Mouse (Mus musculus): ENCODE measurements around the gene Tmem176a.
"Not testable (repeated sequence)": the region's sequence is repeated elsewhere in the genome, so short reads cannot be mapped to it uniquely, and the experiment has no call there.

Tmem176a gene

GRCm38 (mm10) chr6:48840371-48840969 is at the start of gene Tmem176a:
Tmem176a (plus strand) TSS chr6:48840919.
- DNase-seq (ENCODE audit: low spot score): peak; percentile 54

- DNase-seq (ENCODE audit: low spot score): no peak
These were observed 38.8 kb upstream of the Tmem176a start for GRCm38 (mm10) chr6:48801897-48802296.

GRCm38 (mm10) chr6:48803406-48804051 is 37.2 kb upstream of the Tmem176a start:
- no peak for DNase-seq (ENCODE audit: low spot score)

GRCm38 (mm10) chr6:48804346-48804745 is 36.4 kb upstream of the Tmem176a start:
- no peak for DNase-seq (ENCODE audit: low spot score)

- no peak for DNase-seq (ENCODE audit: low spot score)
These were observed 34.0 kb upstream of the Tmem176a start for GRCm38 (mm10) chr6:48806746-48807145.

GRCm38 (mm10) chr6:48809494-48810219 is 31.1 kb upstream of the Tmem176a start:
- DNase-seq (ENCODE audit: low spot score): no peak

GRCm38 (mm10) chr6:48815013-48815412 is 25.7 kb upstream of the Tmem176a start:
- DNase-seq (ENCODE audit: low spot score): no peak

GRCm38 (mm10) chr6:48817815-48818214 is 22.9 kb upstream of the Tmem176a start:
- DNase-seq (ENCODE audit: low spot score): peak; percentile 81

GRCm38 (mm10) chr6:48821991-48822785 is 18.5 kb upstream of the Tmem176a start:
- not testable (repeated sequence) for DNase-seq (ENCODE audit: low spot score)

- DNase-seq (ENCODE audit: low spot score): no peak
These were observed 15.7 kb upstream of the Tmem176a start for GRCm38 (mm10) chr6:48825016-48825415.

GRCm38 (mm10) chr6:48828976-48829375 is 11.7 kb upstream of the Tmem176a start:
- DNase-seq (ENCODE audit: low spot score): no peak

GRCm38 (mm10) chr6:48829651-48830050 is 11.1 kb upstream of the Tmem176a start:
- no peak for DNase-seq (ENCODE audit: low spot score)

- DNase-seq (ENCODE audit: low spot score): no peak
These were observed 10.5 kb upstream of the Tmem176a start for GRCm38 (mm10) chr6:48830241-48830640.

- no peak for DNase-seq (ENCODE audit: low spot score)
These were observed 9.6 kb upstream of the Tmem176a start for GRCm38 (mm10) chr6:48831141-48831540.

GRCm38 (mm10) chr6:48832426-48832825 is 8.3 kb upstream of the Tmem176a start:
- no peak for DNase-seq (ENCODE audit: low spot score)

GRCm38 (mm10) chr6:48833515-48833914 is 7.2 kb upstream of the Tmem176a start:
- no peak for DNase-seq (ENCODE audit: low spot score)

GRCm38 (mm10) chr6:48835241-48835640 is 5.5 kb upstream of the Tmem176a start:
- no peak for DNase-seq (ENCODE audit: low spot score)

GRCm38 (mm10) chr6:48836146-48836545 is 4.6 kb upstream of the Tmem176a start:
- DNase-seq (ENCODE audit: low spot score): no peak

GRCm38 (mm10) chr6:48837516-48837915 is 3.2 kb upstream of the Tmem176a start:
- no peak for DNase-seq (ENCODE audit: low spot score)

- no peak for DNase-seq (ENCODE audit: low spot score)
These were observed 2.2 kb upstream of the Tmem176a start for GRCm38 (mm10) chr6:48838321-48839080.

- DNase-seq (ENCODE audit: low spot score): peak; percentile 97
These were observed 380 bp downstream of the Tmem176a start, which contains the start of gene Tmem176b for GRCm38 (mm10) chr6:48840973-48841625. Tmem176b (minus strand) TSS chr6:48841496.

All from urinary bladder, postnatal 14 days (tissue).